Mouse (Mus musculus) gastrocnemius, postnatal 36 days (tissue): Measurements from ENCODE around the gene Nrxn1. TPM values are rescaled to one million over a fixed set of nuclear protein-coding genes. Genes with fewer than 3 reads are reported as not detected.
"Not testable (repeated sequence)": the region's sequence is repeated elsewhere in the genome, so short reads cannot be mapped to it uniquely, and the experiment has no call there.

ENCODE experiments used
- DNase-seq, 2 experiments: peaks; one replicate each; pipeline ENCODE4 v3.0.0; 2022
- intact Hi-C: fragments of 180-260 bp; cut with DNase I; formaldehyde crosslinking; loops from one replicate; pipeline ENCODE4 v1.15.1; 2025
- total RNA-seq, 2 experiments: library from RNA; stranded (reverse); gene quantifications; 2 replicates each; pipeline ENCODE4 v1.2.3; 2021

Nrxn1 gene
- total RNA-seq, 2 experiments from 2014 or later: 0.38 to 0.49 TPM

GRCm38 (mm10) chr17:90599570-90600524, 493.0 kb downstream of the Nrxn1 start:
- no peak for DNase-seq
- intact Hi-C loops: no loop called here

GRCm38 (mm10) chr17:90594798-90595533, 497.9 kb downstream of the Nrxn1 start:
- intact Hi-C loops: no loop called here
- no peak for DNase-seq

GRCm38 (mm10) chr17:90586891-90587290, 506.0 kb downstream of the Nrxn1 start:
- DNase-seq: no peak
- intact Hi-C loops: no loop called here

GRCm38 (mm10) chr17:90584666-90585195, 508.1 kb downstream of the Nrxn1 start:
- DNase-seq: no peak
- intact Hi-C loops: no loop called here

- intact Hi-C loops: no loop called here
- DNase-seq: no peak
Measured at GRCm38 (mm10) chr17:90583826-90584534, 508.9 kb downstream of the Nrxn1 start.

- intact Hi-C loops: no loop called here
- DNase-seq: no peak
Measured at GRCm38 (mm10) chr17:90583196-90583595, 509.7 kb downstream of the Nrxn1 start.

- DNase-seq: no peak
- intact Hi-C loops: no loop called here
Measured at GRCm38 (mm10) chr17:90569877-90570276, 523.0 kb downstream of the Nrxn1 start.

- no peak for DNase-seq
- intact Hi-C loops: no loop called here
Measured at GRCm38 (mm10) chr17:90565186-90565585, 527.7 kb downstream of the Nrxn1 start.

- DNase-seq: no peak
- intact Hi-C loops: no loop called here
Measured at GRCm38 (mm10) chr17:90556376-90556775, 536.5 kb downstream of the Nrxn1 start.

GRCm38 (mm10) chr17:90550415-90550814, 542.5 kb downstream of the Nrxn1 start:
- intact Hi-C loops: no loop called here

GRCm38 (mm10) chr17:90546806-90547205, 546.1 kb downstream of the Nrxn1 start:
- no peak for DNase-seq
- intact Hi-C loops: no loop called here

More at GRCm38 (mm10) chr17:90550415-90550814, 542.5 kb downstream of the Nrxn1 start:
- no peak for DNase-seq

- intact Hi-C loops: no loop called here
Measured at GRCm38 (mm10) chr17:90544639-90545259, 548.1 kb downstream of the Nrxn1 start.

GRCm38 (mm10) chr17:90543986-90544638, 548.8 kb downstream of the Nrxn1 start:
- intact Hi-C loops: no loop called here
- no peak for DNase-seq

More at GRCm38 (mm10) chr17:90544639-90545259, 548.1 kb downstream of the Nrxn1 start:
- no peak for DNase-seq

GRCm38 (mm10) chr17:90531443-90531842, 561.4 kb downstream of the Nrxn1 start:
- intact Hi-C loops: no loop called here
- no peak for DNase-seq

GRCm38 (mm10) chr17:90506026-90506425, 586.8 kb downstream of the Nrxn1 start:
- no peak for DNase-seq
- intact Hi-C loops: no loop called here

GRCm38 (mm10) chr17:90503999-90504398, 588.9 kb downstream of the Nrxn1 start:
- DNase-seq, intact Hi-C loops: not testable (repeated sequence)

GRCm38 (mm10) chr17:90501023-90501675, 591.7 kb downstream of the Nrxn1 start:
- DNase-seq: peak in 1 of 2 experiments; percentile 8
- intact Hi-C loops: no loop called here

- DNase-seq: no peak
- intact Hi-C loops: no loop called here
Measured at GRCm38 (mm10) chr17:90479531-90480250, 613.2 kb downstream of the Nrxn1 start.
